Mouse (Mus musculus) monocyte, adult 2 months (primary cell): ENCODE data around the gene Cables2.

Source experiments
- DNase-seq, 2 experiments: peaks; one replicate each; pipeline ENCODE4 v3.0.0; 2022; ENCODE audit warnings: low spot score in 2 of 2, low read depth in 1 of 2

Cables2 gene

GRCm38 (mm10) chr2:180227262-180228059 lies 45.8 kb downstream of the Cables2 start:
- no peak for DNase-seq

DNA sequence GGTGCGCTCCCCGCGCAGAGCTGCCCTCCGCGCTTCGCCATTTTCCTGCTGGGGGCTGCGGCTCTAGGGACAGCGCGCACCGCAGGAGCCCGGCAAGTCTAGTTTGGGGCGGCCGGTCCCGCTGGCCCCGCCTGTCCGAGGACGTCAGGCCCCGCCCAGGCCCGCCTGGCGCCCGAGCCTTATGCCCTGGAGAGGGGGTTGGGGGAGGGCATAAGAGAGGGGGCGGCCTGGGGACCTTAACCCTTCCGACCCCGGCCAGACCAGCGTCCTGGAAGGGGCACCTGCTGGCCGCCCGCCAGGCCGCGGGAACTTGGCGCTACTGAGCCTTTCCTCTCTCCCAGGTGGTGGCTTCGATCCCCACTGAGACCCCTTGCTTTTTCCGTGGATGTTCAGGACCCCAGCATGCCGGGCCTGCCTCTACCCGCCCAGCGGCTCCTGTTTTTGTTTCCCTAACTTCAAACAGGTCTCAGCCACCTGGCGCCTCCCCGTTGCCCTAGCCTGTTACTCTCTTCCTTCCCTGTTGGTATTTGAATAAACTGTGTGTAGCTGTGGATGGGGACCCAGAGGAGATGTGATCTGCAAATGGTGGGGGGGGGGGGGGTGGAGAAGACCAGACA lies 47.4 kb downstream of the Cables2 start, which contains the start of gene Lama5:
Gene Lama5 (minus strand): TSS at position 98 of the 617 bp plus-strand sequence.
- no peak for DNase-seq

GRCm38 (mm10) chr2:180225044-180225761 lies 48.1 kb downstream of the Cables2 start:
- DNase-seq, result no peak

DNA sequence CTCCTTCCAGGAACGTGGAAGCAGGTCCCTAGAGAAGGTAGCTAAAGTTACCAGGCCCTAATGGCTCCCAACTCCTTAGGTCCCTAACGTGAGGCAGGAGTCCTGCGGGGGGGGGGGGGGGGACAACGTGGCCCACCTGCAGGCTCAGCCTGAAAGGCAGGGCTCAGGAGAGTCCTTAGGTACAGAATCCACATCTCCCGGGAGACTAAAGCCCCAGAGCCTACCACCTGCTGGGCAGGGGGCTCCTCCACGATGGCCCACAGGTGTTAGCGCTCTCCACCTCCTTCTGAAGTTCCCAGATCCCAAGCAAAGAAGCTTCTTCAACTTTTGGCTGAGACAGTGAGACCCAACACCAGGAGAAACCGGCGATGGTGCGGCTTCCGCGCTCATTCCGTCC lies 48.7 kb downstream of the Cables2 start:
- DNase-seq, result no peak

DNA sequence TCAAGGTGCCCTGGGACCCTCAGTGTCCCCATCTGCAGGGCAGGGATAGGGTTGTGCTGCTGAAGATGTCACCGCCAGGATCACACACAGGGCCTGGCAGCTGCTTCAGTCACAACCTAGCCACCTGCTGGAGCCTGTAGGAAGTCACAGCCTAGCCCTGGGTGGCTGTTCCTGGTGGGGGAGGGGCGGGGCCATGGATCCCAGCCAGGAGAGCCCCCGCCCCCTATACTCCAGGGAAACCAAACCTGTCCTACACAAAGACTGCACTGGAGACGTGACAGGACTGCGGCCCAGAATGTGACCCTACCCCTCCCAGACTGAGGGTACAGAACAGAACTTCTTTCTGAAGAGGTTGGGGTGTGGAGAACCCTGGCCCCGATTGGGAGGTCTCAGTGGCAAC lies 51.0 kb downstream of the Cables2 start:
- DNase-seq, result no peak

DNA sequence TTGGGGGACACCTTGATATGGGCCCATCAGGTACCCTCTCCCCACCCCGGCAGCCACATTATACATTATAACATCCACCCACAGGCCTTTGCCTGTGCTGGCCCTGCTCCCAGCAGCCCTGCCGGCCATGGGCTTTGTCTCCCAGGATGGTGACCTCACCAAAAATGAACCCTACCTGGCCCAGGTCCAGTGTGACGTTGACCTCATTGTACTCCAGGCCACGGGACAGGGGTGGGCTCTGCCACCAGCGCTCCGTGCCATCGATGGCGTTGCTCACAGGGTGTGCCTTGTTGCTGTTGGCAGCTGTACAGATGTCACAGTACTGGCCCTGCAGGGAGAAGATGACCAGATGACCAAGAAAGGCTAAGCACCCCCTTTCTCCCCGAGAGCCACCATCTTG lies 52.2 kb downstream of the Cables2 start:
- DNase-seq, result no peak

GRCm38 (mm10) chr2:180220165-180220564 lies 53.1 kb downstream of the Cables2 start:
- no peak for DNase-seq

DNA sequence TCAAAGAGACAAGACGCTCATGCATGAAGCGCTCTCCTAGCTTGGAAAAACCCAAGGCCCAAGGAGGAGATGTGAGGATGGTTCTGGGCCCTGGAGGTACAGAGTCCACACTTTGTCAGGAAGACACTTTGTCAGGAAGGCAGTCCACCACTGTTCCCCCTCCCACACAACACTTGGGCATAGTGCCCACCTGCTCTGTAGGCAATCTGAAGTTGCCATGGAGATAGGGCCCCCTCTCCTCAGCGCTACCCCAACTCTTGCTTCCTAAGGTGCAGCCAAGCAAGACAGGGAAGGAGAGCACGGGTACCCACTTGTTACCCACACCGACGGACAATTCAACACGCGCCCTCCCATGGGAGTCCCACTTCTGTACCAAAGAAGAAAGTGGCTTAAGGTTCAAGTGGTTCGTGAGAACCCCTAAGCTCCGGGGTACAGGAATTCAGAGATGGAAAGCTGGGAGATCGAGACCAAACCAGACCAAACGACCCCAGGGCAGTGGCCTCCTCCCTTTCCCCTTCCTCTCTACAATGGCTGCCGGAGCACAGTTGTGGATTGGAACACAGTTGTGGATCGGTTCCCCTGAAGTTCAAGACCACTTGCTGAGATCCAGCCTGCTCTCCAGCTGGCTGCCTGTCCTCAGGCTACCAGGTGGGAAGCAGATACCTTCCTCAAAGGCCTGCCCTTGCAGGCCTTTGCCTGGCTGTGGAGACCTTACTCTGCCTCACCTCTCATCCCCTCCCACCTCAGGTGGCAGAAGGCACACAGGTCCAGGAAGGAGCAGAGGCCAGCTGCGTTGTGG lies 54.0 kb downstream of the Cables2 start:
- DNase-seq, result no peak

- no peak for DNase-seq
Measured at GRCm38 (mm10) chr2:180218677-180219076, 54.6 kb downstream of the Cables2 start.

DNA sequence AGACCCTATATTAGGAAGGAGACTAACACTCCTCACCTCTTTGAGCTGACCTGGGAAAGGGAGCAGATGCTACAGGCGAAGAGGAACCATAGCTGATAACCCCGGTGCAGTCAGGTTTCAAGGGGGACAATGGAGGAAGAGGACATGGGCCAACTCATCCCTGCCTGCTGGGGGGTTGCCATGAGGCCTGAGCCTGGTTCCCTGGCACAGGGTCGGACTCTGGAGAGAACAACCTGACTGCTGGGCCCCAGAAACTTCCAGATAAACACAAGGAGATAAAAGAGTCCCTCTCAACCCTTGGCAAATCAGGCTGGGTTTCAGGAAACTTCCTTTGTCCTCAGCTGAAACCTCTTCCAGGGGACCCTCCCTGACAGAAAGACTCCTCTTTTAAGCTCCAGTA lies 55.1 kb downstream of the Cables2 start:
- DNase-seq, result no peak

GRCm38 (mm10) chr2:180217587-180217986 lies 55.7 kb downstream of the Cables2 start:
- DNase-seq, result no peak

DNA sequence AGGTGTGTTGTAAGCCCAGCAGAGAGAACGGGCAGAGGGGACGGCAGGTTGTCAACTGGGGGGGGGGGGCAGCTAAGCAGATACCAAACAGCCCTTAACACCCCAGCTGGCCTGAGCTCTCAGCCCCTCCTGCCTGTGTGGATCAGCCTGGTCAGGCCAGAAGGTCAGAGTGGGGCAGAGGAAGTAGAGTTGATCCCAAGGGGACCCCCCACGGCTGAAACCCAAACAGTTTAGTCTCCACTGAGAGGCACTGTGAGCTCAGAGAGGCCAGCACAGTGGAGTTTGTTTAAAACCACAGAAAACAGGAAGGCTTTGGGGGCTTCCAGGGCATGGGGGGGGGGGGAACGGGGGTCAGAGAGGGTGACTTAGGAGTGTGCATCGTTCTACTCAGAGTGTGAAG lies 56.4 kb downstream of the Cables2 start:
- no peak for DNase-seq

GRCm38 (mm10) chr2:180215951-180216350 lies 57.3 kb downstream of the Cables2 start:
- DNase-seq, result no peak

DNA sequence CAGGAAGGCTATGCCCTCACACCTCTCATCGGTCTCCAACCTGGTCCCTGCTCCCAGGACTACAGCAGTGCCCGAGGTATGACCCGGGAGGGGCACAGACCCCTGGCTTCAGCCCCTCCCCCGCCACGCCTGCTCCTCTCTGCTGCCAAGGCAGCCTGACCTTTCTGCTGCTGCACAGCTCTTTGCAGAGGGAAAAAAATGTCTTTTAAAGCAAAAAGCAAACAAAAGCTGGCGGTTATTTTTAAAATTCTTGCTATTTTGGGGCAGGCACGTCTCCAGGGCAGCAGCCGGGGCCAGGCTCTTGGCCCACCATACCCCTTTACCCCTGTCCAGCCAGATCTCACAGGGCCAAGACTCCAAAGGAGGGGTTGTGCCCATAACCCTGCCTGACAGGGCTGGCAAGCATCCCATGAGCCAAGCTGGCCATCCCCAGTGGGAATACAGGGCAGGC lies 58.3 kb downstream of the Cables2 start:
- no peak for DNase-seq

DNA sequence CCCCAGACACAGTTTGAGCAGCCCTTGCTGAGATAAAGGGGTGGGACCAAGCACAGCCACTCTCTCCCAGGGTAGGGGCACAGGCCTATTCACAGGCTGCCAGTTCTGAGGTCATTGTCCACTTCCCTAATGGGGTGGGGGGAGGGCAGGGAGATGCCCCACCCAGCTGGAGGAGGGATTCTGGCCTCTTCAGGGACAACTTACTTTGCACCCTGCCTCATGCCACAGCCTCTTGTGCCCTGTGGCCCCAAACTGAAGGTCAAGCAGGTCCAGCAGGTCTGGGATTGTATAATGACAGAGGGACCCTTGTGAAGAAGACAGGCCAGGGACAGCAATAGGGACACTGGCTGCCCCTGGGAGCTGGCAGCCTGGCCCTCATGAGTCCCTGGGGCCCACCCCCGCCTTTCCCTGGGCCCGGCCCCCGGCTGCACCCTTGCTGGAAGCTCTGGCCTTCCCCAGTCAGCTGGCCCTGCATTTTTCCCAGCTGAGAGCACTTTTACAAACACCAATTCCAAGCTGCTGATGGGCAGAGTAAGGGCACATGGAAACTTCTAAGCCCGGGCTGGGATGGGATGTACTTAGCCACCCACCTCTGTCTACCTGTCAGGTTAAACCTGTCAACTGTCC lies 58.8 kb downstream of the Cables2 start:
- DNase-seq, result no peak

GRCm38 (mm10) chr2:180212255-180212654 lies 61.0 kb downstream of the Cables2 start:
- DNase-seq, result no peak

- DNase-seq, result no peak
Measured at GRCm38 (mm10) chr2:180208976-180209375, 64.3 kb downstream of the Cables2 start.
